Mouse (Mus musculus) adrenal gland, adult (tissue): Measurements from ENCODE around the gene Vmn1r3.
"Not testable (repeated sequence)": the region's sequence is repeated elsewhere in the genome, so short reads cannot be mapped to it uniquely, and the experiment has no call there.

Experiments
- DNase-seq, 2 experiments: peaks; one replicate each; pipeline ENCODE4 v3.0.0; 2022 to 2023; ENCODE audit warnings: low spot score in 1 of 2; ENCODE audit not compliant: inconsistent age in 2 of 2

Vmn1r3 gene

GRCm38 (mm10) chr4:3147926-3148325, 37.2 kb downstream of the Vmn1r3 start:
- not testable (repeated sequence) for DNase-seq
